Mouse (Mus musculus) kidney, postnatal 0 days (tissue): ENCODE data around the gene Igflr1. TPM values are rescaled to one million over a fixed set of nuclear protein-coding genes. Genes with fewer than 3 reads are reported as not detected.

Experiments used
- ATAC-seq: fragments of 200-750 bp; cut with Nextera tagmentation; replicated peaks from 2 replicates; pipeline ENCODE4 v1.8.0; 2017; ENCODE audit warnings: low read depth, moderate number of reproducible peaks, moderate TSS enrichment, moderate library complexity; ENCODE audit not compliant: low FRiP score
- DNase-seq: peaks from one replicate; pipeline ENCODE4 v3.0.0-alpha.2; 2016; ENCODE audit warnings: low spot score
- H3K27ac ChIP-seq: fragments of 300-500 bp; sonication (generic); 2 replicates; pipeline ENCODE4 v1.5.1; 2014; ENCODE audit warnings: mild to moderate bottlenecking
- H3K27me3 ChIP-seq: fragments of 300-500 bp; sonication (generic); 2 replicates; pipeline ENCODE4 v1.6.1; 2014; ENCODE audit warnings: low read length, mixed read lengths; ENCODE audit not compliant: insufficient read depth
- H3K36me3 ChIP-seq: fragments of 300-500 bp; sonication (generic); 2 replicates; pipeline ENCODE4 v1.6.1; 2014; ENCODE audit warnings: low read length, mixed read lengths; ENCODE audit not compliant: insufficient read depth
- H3K4me1 ChIP-seq: fragments of 300-500 bp; sonication (generic); replicated peaks from 2 replicates; pipeline ENCODE4 v1.6.1; 2014; ENCODE audit warnings: antibody characterized with exemption, low read length, mixed read lengths; ENCODE audit not compliant: insufficient read depth
- H3K4me2 ChIP-seq: fragments of 300-500 bp; sonication (generic); 2 replicates; pipeline ENCODE4 v1.6.1; 2014; ENCODE audit warnings: mild to moderate bottlenecking, low read length, moderate library complexity, mixed read lengths
- H3K4me3 ChIP-seq: fragments of 300-500 bp; sonication (generic); replicated peaks from 2 replicates; pipeline ENCODE4 v1.5.1; 2014; ENCODE audit warnings: low read depth, low read length
- H3K9ac ChIP-seq: fragments of 300-500 bp; sonication (generic); 2 replicates; pipeline ENCODE4 v1.6.1; 2014; ENCODE audit warnings: low read depth, low read length
- H3K9me3 ChIP-seq: fragments of 300-500 bp; sonication (generic); replicated peaks from 2 replicates; pipeline ENCODE4 v1.6.1; 2016; ENCODE audit warnings: low read length, inconsistent platforms, mixed read lengths
- CTCF ChIP-seq: IDR thresholded peaks from 2 replicates; pipeline ENCODE4 v1.5.1; 2016; ENCODE audit warnings: antibody characterized with exemption, low read depth, mild to moderate bottlenecking, moderate library complexity
- WGBS: fragments of 180-500 bp; shearing (Covaris S2); extraction: QIAGEN DNeasy Blood & Tissue Kit; methylation state at CpG from one replicate; pipeline ENCODE4 v1.1.7; 2014; 5-methylcytosine and 5-hydroxymethylcytosine counted together
- polyA plus RNA-seq: library from polyadenylated mRNA; unstranded; fragments of >200 nt; fragmentation: Nextera tagmentation; extraction: Ambion mirVana; gene quantifications from 2 replicates; pipeline ENCODE4 v1.2.1, GENCODE M21; 2015

Gene Igflr1
- polyA plus RNA-seq, 1 experiment from 2014 or later = 2.5 TPM

GRCm38 (mm10) chr7:30552102-30553020, 12.9 kb upstream of the Igflr1 start, which contains the start of the genes Hspb6 and Proser3:
Hspb6 (plus strand) TSS chr7:30552178.
Proser3 (minus strand) TSS chr7:30552299.
- ATAC-seq (peak; percentile 93), DNase-seq (peak; percentile 100)
- TF ChIP-seq CTCF = no peak
- Histone ChIP-seq H3K36me3 (peaks cover 21% of the 10 kb centered on the region; the same call in 1 of the 2 replicates), H3K4me1 (peaks cover 8% of the 10 kb centered on the region), H3K4me3 (peak within 1 kb of the TSS; percentile 75), H3K9me3 (no peaks in the 10 kb centered on the region), H3K9ac (peak within 1 kb of the TSS; percentile 72), H3K4me2 (peak within 1 kb of the TSS; percentile 97), H3K27me3 (no peaks in the 10 kb centered on the region), H3K27ac (peak within 1 kb of the TSS; percentile 96)
- WGBS = under 1% methylated on average over 44 of the region's 44 CpGs

- Histone ChIP-seq H3K9me3 (no peaks in the 10 kb centered on the region), H3K9ac (peak overlapping the region; percentile 72), H3K27ac (peak overlapping the region; percentile 96), H3K27me3 (no peaks in the 10 kb centered on the region), H3K4me3 (peak overlapping the region; percentile 75), H3K4me2 (peak overlapping the region; percentile 97), H3K36me3 (peaks cover 21% of the 10 kb centered on the region; the same call in 1 of the 2 replicates), H3K4me1 (peaks cover 8% of the 10 kb centered on the region)
- WGBS = 1% methylated on average over 23 of the region's 23 CpGs
- no peak for TF ChIP-seq CTCF
- ATAC-seq = no peak
- DNase-seq = peak; percentile 41
These were observed 12.1 kb upstream of the Igflr1 start for GRCm38 (mm10) chr7:30553021-30553589.

GRCm38 (mm10) chr7:30553810-30554584, 11.2 kb upstream of the Igflr1 start:
- peak overlapping the region; percentile 75 for H3K4me3 ChIP-seq
- DNase-seq (no peak), ATAC-seq (no peak)
- TF ChIP-seq CTCF = no peak
- peak overlapping the region; percentile 72; the same call in 1 of the 2 replicates for H3K9ac ChIP-seq
- H3K36me3 ChIP-seq = peaks cover 21% of the 10 kb centered on the region; the same call in 1 of the 2 replicates
- no peak overlapping the region for H3K27ac ChIP-seq
- WGBS = 81% methylated on average over 22 of the region's 22 CpGs
- H3K27me3 ChIP-seq = no peaks in the 10 kb centered on the region
- no peaks in the 10 kb centered on the region for H3K9me3 ChIP-seq
- H3K4me1 ChIP-seq = peaks cover 16% of the 10 kb centered on the region
- H3K4me2 ChIP-seq = peak overlapping the region; percentile 97

GRCm38 (mm10) chr7:30556894-30557536, 8.2 kb upstream of the Igflr1 start:
- Histone ChIP-seq H3K27ac (no peak overlapping the region), H3K4me2 (no peak overlapping the region), H3K4me3 (no peak overlapping the region), H3K27me3 (no peaks in the 10 kb centered on the region), H3K9ac (no peak overlapping the region), H3K9me3 (no peaks in the 10 kb centered on the region), H3K4me1 (peaks cover 17% of the 10 kb centered on the region), H3K36me3 (peaks cover 21% of the 10 kb centered on the region; the same call in 1 of the 2 replicates)
- 94% methylated on average over 18 of the region's 18 CpGs for WGBS
- no peak for TF ChIP-seq CTCF
- ATAC-seq (no peak), DNase-seq (no peak)

- WGBS = 76% methylated on average over 13 of the region's 13 CpGs
- Histone ChIP-seq H3K4me1 (peaks cover 16% of the 10 kb centered on the region), H3K4me3 (no peak overlapping the region), H3K27ac (no peak overlapping the region), H3K27me3 (no peaks in the 10 kb centered on the region), H3K36me3 (peaks cover 21% of the 10 kb centered on the region; the same call in 1 of the 2 replicates), H3K9me3 (no peaks in the 10 kb centered on the region), H3K4me2 (peak overlapping the region; percentile 90; the same call in 1 of the 2 replicates), H3K9ac (0 out of 2 replicates have a peak overlapping the region, but pooled peaks have one; percentile 63)
- no peak for ATAC-seq
- no peak for TF ChIP-seq CTCF
- no peak for DNase-seq
These were observed 7.2 kb upstream of the Igflr1 start for GRCm38 (mm10) chr7:30557901-30558514.
